Mouse (Mus musculus) heart, postnatal 0 days (tissue): ENCODE results near the gene H2-Q7. TPM values are rescaled to one million over a fixed set of nuclear protein-coding genes. Genes with fewer than 3 reads are reported as not detected.

ENCODE experiments used
- ATAC-seq: fragments of 200-750 bp; cut with Nextera tagmentation; 2 replicates; pipeline ENCODE4 v1.8.0; 2017; ENCODE audit warnings: low read depth, moderate number of reproducible peaks, moderate library complexity; ENCODE audit not compliant: insufficient read depth
- DNase-seq: peaks from one replicate; pipeline ENCODE4 v3.0.0-alpha.2; 2016; ENCODE audit warnings: low spot score
- H3K27ac ChIP-seq: fragments of 300-500 bp; sonication (generic); 2 replicates; pipeline ENCODE4 v1.5.1; 2014; ENCODE audit warnings: low read depth, mild to moderate bottlenecking
- H3K27me3 ChIP-seq: fragments of 300-500 bp; sonication (generic); 2 replicates; pipeline ENCODE4 v1.6.1; 2014; ENCODE audit warnings: low read length, mixed read lengths; ENCODE audit not compliant: control insufficient read depth, insufficient read depth
- H3K36me3 ChIP-seq: fragments of 300-500 bp; sonication (generic); replicated peaks from 2 replicates; pipeline ENCODE4 v1.6.1; 2014; ENCODE audit warnings: low read length, mixed read lengths; ENCODE audit not compliant: control insufficient read depth, insufficient read depth
- H3K4me1 ChIP-seq: fragments of 300-500 bp; sonication (generic); 2 replicates; pipeline ENCODE4 v1.6.1; 2014; ENCODE audit warnings: antibody characterized with exemption; ENCODE audit not compliant: control insufficient read depth, insufficient read depth
- H3K4me2 ChIP-seq: fragments of 300-500 bp; sonication (generic); 2 replicates; pipeline ENCODE4 v1.6.1; 2014; ENCODE audit warnings: low read depth, mild to moderate bottlenecking, low read length, moderate library complexity
- H3K4me3 ChIP-seq: fragments of 300-500 bp; sonication (generic); 2 replicates; pipeline ENCODE4 v1.5.1; 2014; ENCODE audit warnings: low read depth, low read length
- H3K9ac ChIP-seq: fragments of 300-500 bp; sonication (generic); replicated peaks from 2 replicates; pipeline ENCODE4 v1.6.1; 2014; ENCODE audit warnings: low read depth, low read length, mixed read lengths
- H3K9me3 ChIP-seq: fragments of 300-500 bp; sonication (generic); replicated peaks from 2 replicates; pipeline ENCODE4 v1.6.1; 2016; ENCODE audit warnings: low read length; ENCODE audit not compliant: control insufficient read depth
- CTCF ChIP-seq: IDR thresholded peaks from 2 replicates; pipeline ENCODE4 v1.5.1; 2016; ENCODE audit warnings: antibody characterized with exemption, control low read depth, low read depth
- EP300 ChIP-seq: IDR thresholded peaks from 2 replicates; pipeline ENCODE4 v1.6.1; 2016; ENCODE audit warnings: antibody characterized with exemption, low read depth
- WGBS: fragments of 180-500 bp; shearing (Covaris S2); extraction: QIAGEN DNeasy Blood & Tissue Kit; methylation state at CpG from one replicate; pipeline ENCODE4 v1.1.7; 2014; 5-methylcytosine and 5-hydroxymethylcytosine counted together
- polyA plus RNA-seq: library from polyadenylated mRNA; unstranded; fragments of >200 nt; fragmentation: Nextera tagmentation; extraction: Ambion mirVana; gene quantifications from 2 replicates; pipeline ENCODE4 v1.2.1, GENCODE M21; 2015
- total RNA-seq: library from RNA; depleted of rRNA; stranded (reverse); fragments of >200 nt; gene quantifications from 2 replicates; pipeline ENCODE4 v1.2.3, GENCODE M21; 2014; ENCODE audit warnings: low replicate concordance

Gene H2-Q7
- total and polyA plus RNA-seq, 2 experiments from 2014 or later, result 1.1 TPM; not detected in 1

- Histone ChIP-seq H3K36me3 (no peaks in the 10 kb centered on the region), H3K9me3 (no peaks in the 10 kb centered on the region), H3K4me3 (peak within 1 kb of the TSS; percentile 54), H3K9ac (no peak within 1 kb of the TSS), H3K27me3 (peaks cover 18% of the 10 kb centered on the region), H3K4me1 (peaks cover 6% of the 10 kb centered on the region; the same call in 1 of the 2 replicates), H3K27ac (no peak within 1 kb of the TSS), H3K4me2 (peak within 1 kb of the TSS; percentile 82)
- DNase-seq (no peak), ATAC-seq (no peak)
- TF ChIP-seq EP300, result no peak
- no peak for TF ChIP-seq CTCF
- 3% methylated on average over 63 of the region's 80 CpGs for WGBS
These were observed 31.1 kb downstream of the H2-Q7 start, which contains the start of gene H2-Q10 for GRCm38 (mm10) chr17:35469842-35470751. TSS of gene H2-Q10 (plus strand) at chr17:35470089.

GRCm38 (mm10) chr17:35484066-35484465 lies 45.1 kb downstream of the H2-Q7 start:
- no peaks in the 10 kb centered on the region for H3K36me3 ChIP-seq
- TF ChIP-seq EP300 (no peak), CTCF (peak; percentile 86)
- peak; percentile 55 for DNase-seq
- no peak overlapping the region for H3K9ac ChIP-seq
- no peak overlapping the region for H3K4me2 ChIP-seq
- no peaks in the 10 kb centered on the region for H3K9me3 ChIP-seq
- WGBS, result 1% methylated on average over 9 of the region's 9 CpGs
- no peak overlapping the region for H3K27ac ChIP-seq
- H3K4me3 ChIP-seq, result no peak overlapping the region
- H3K4me1 ChIP-seq, result no peaks in the 10 kb centered on the region
- ATAC-seq, result peak; percentile 66
- H3K27me3 ChIP-seq, result no peaks in the 10 kb centered on the region

GRCm38 (mm10) chr17:35485702-35486101 lies 46.7 kb downstream of the H2-Q7 start:
- H3K27me3 ChIP-seq, result no peaks in the 10 kb centered on the region
- TF ChIP-seq CTCF (no peak), EP300 (no peak)
- no peak overlapping the region for H3K4me3 ChIP-seq
- H3K36me3 ChIP-seq, result no peaks in the 10 kb centered on the region
- H3K4me1 ChIP-seq, result no peaks in the 10 kb centered on the region
- DNase-seq (peak; percentile 84), ATAC-seq (peak; percentile 89)
- no peaks in the 10 kb centered on the region for H3K9me3 ChIP-seq
- H3K27ac ChIP-seq, result peak overlapping the region; percentile 60
- no peak overlapping the region for H3K4me2 ChIP-seq
- H3K9ac ChIP-seq, result no peak overlapping the region
- WGBS, result 36% methylated on average over 4 of the region's 4 CpGs

GRCm38 (mm10) chr17:35486726-35487125 lies 47.8 kb downstream of the H2-Q7 start:
- no peak for DNase-seq

GRCm38 (mm10) chr17:35488041-35488440 lies 49.1 kb downstream of the H2-Q7 start:
- Histone ChIP-seq H3K4me3 (no peak overlapping the region), H3K36me3 (no peaks in the 10 kb centered on the region), H3K9ac (no peak overlapping the region), H3K27me3 (no peaks in the 10 kb centered on the region), H3K4me2 (no peak overlapping the region), H3K9me3 (no peaks in the 10 kb centered on the region), H3K4me1 (no peaks in the 10 kb centered on the region), H3K27ac (no peak overlapping the region)
- DNase-seq, result no peak
- no peak for ATAC-seq
- 89% methylated on average over 2 of the region's 2 CpGs for WGBS
- TF ChIP-seq CTCF (no peak), EP300 (no peak)

More at GRCm38 (mm10) chr17:35486726-35487125, 47.8 kb downstream of the H2-Q7 start:
- H3K9ac ChIP-seq, result no peak overlapping the region
- no peaks in the 10 kb centered on the region for H3K36me3 ChIP-seq
- WGBS, result 56% methylated on average over 10 of the region's 10 CpGs
- H3K27me3 ChIP-seq, result no peaks in the 10 kb centered on the region
- no peaks in the 10 kb centered on the region for H3K4me1 ChIP-seq
- TF ChIP-seq CTCF (no peak), EP300 (no peak)
- no peaks in the 10 kb centered on the region for H3K9me3 ChIP-seq
- no peak overlapping the region for H3K27ac ChIP-seq
- H3K4me3 ChIP-seq, result no peak overlapping the region
- H3K4me2 ChIP-seq, result no peak overlapping the region
- no peak for ATAC-seq
